Mouse (Mus musculus) embryonic stem cell, embryonic (primary cell): ENCODE measurements around the gene Gm13697.

Experiments used
- CTCF ChIA-PET, 4 experiments: fragments of 300-600 bp in 2 of 4; fragments of 350-600 bp in 2 of 4; sonication (Branson Sonifier 250); formaldehyde crosslinking; loops; one replicate each; lab custom pipeline; 2022; ENCODE audit warnings: inconsistent platforms in 2 of 4; lab: Charles Lee
- POLR2A ChIA-PET, 4 experiments: fragments of 300-600 bp in 2 of 4; fragments of 350-600 bp in 2 of 4; sonication (Branson Sonifier 250); formaldehyde crosslinking; loops; one replicate each; lab custom pipeline; 2022; ENCODE audit warnings: antibody characterized with exemption in 4 of 4, inconsistent platforms in 1 of 4; lab: Charles Lee

Gm13697 gene

GRCm38 (mm10) chr2:84022905-84023304, 38.4 kb downstream of the Gm13697 start:
- ChIA-PET CTCF (no interaction called here), POLR2A (interaction anchor here in 1 of 4 experiments (0.5 kb wide), 1 partner anchor 140 kb away, joined by 3 read pairs; no protein-coding TSS in a partner anchor)

DNA sequence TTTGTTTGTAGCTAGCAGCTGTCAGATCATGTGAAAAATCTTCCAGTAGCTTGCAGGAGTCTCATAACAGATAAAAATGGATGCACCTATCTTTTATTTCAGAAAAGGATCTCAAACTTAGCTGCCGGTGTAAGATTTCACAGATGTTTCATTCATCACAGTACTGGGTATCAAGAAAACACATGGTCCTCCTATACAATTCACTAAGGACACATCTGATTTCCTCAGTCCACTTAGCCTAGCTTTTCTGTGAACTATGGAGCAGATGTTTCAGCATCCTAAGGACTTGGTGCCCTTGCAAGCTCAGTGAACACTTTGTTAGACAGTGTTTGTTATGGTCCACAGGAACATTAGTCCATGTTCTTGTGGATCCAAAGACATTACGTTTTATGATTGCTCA, 38.8 kb downstream of the Gm13697 start:
- CTCF ChIA-PET, result no interaction called here
- POLR2A ChIA-PET, result interaction anchor here in 1 of 4 experiments (0.5 kb wide), 1 partner anchor 141 kb away, joined by 3 read pairs; no protein-coding TSS in a partner anchor

DNA sequence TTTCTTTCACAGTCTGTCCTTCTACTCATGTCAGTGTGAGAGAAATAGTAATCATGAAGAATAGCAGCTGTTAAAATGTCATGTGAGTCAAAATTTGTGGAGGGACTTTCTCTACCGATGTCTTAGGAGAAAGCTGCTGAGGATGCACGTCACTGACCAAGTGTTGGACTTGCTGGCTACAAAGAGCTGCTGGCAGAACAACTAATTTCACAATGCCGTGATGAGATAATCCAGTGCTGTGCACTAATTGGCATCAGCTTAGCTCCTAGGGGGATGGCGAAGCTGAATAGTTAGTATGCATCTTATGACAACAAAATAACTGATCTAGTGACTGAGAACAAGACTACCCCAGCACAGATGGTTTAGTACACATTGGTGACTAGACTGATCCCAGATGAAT, 40.7 kb downstream of the Gm13697 start:
- POLR2A ChIA-PET, result no interaction called here
- CTCF ChIA-PET, result no interaction called here

DNA sequence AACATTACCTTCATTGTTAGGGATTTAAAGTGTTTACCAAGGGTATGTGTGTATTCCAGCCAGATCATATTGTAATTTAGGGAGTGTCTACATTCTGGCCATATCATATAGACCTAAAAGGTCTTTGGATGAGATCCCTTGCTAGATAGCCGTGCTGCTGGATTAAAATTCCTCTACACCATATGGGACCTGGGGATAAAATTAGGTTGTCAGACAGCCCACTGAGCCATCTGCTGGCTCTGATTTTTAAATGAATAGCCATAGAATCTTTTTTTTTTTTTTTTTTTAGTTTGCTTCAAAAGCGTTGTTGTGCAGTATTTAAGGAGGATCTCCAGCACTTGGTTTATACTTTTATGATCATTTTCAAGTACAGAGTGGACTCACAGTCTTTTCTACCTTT, 48.0 kb downstream of the Gm13697 start:
- CTCF ChIA-PET, result no interaction called here

DNA sequence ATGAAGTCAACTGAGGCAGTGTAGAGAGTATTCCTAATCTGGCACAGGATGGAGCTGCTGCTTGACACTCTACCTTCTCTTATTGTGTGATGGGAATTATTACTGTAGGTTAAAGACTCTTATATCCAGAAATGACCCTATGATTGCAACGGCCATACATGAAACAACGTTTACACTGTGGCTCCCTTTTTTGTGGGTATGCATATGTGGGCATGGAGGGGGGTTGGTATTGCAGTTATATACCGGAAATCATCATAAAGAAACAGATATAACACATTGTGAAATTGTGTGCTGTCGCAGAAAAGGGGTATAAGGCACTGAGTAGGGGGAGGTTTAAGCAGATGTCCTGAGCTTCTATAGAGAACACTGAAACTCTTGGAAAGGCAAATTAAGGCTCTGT, 51.5 kb downstream of the Gm13697 start:
- CTCF ChIA-PET, result no interaction called here
- POLR2A ChIA-PET, result no interaction called here

More for the DNA sequence above, 48.0 kb downstream of the Gm13697 start:
- POLR2A ChIA-PET, result no interaction called here
